Mouse (Mus musculus) embryonic facial prominence, embryonic 11.5 days (tissue): ENCODE data around the gene Rptor. TPM values are rescaled to one million over a fixed set of nuclear protein-coding genes. Genes with fewer than 3 reads are reported as not detected.

Experiments used
- ATAC-seq: fragments of 200-750 bp; cut with Nextera tagmentation; replicated peaks from 2 replicates; pipeline ENCODE4 v1.8.0; 2017; ENCODE audit warnings: low read depth; ENCODE audit not compliant: insufficient number of reproducible peaks, low FRiP score, low TSS enrichment
- DNase-seq: peaks from one replicate; pipeline ENCODE4 v3.0.0-alpha.2; 2015; ENCODE audit warnings: low spot score
- H3K27ac ChIP-seq: fragments of 300-500 bp; sonication (generic); replicated peaks from 2 replicates; pipeline ENCODE4 v1.5.1; 2014; ENCODE audit warnings: mild to moderate bottlenecking, low read depth, low read length, control low read depth
- H3K27me3 ChIP-seq: fragments of 300-500 bp; sonication (generic); 2 replicates; pipeline ENCODE4 v1.6.1; 2014; ENCODE audit warnings: mild to moderate bottlenecking, low read length, moderate library complexity, mixed read lengths; ENCODE audit not compliant: control insufficient read depth, insufficient read depth
- H3K36me3 ChIP-seq: fragments of 300-500 bp; sonication (generic); replicated peaks from 2 replicates; pipeline ENCODE4 v1.6.1; 2014; ENCODE audit warnings: low read depth, mild to moderate bottlenecking, low read length, moderate library complexity, mixed read lengths; ENCODE audit not compliant: control insufficient read depth, insufficient read depth
- H3K4me1 ChIP-seq: fragments of 300-500 bp; sonication (generic); 2 replicates; pipeline ENCODE4 v1.6.1; 2014; ENCODE audit warnings: low read length, mixed read lengths; ENCODE audit not compliant: control insufficient read depth, insufficient read depth
- H3K4me2 ChIP-seq: fragments of 300-500 bp; sonication (generic); 2 replicates; pipeline ENCODE4 v1.6.1; 2014; ENCODE audit warnings: low read depth, mild to moderate bottlenecking, control low read depth, low read length, moderate library complexity
- H3K4me3 ChIP-seq: fragments of 300-500 bp; sonication (generic); 2 replicates; pipeline ENCODE4 v1.5.1; 2014; ENCODE audit warnings: low read depth, low read length, control low read depth
- H3K9ac ChIP-seq: fragments of 300-500 bp; sonication (generic); replicated peaks from 2 replicates; pipeline ENCODE4 v1.6.1; 2014; ENCODE audit warnings: mild to moderate bottlenecking, control low read depth, low read length
- H3K9me3 ChIP-seq: fragments of 300-500 bp; sonication (generic); replicated peaks from 2 replicates; pipeline ENCODE4 v1.6.1; 2016; ENCODE audit warnings: mild to moderate bottlenecking, low read length, inconsistent platforms, mixed read lengths; ENCODE audit not compliant: control insufficient read depth
- WGBS: fragments of 180-500 bp; shearing (Covaris S2); extraction: QIAGEN DNeasy Blood & Tissue Kit; methylation state at CpG from one replicate; pipeline ENCODE4 v1.1.7; 2014; 5-methylcytosine and 5-hydroxymethylcytosine counted together
- polyA plus RNA-seq: library from polyadenylated mRNA; unstranded; fragments of >200 nt; fragmentation: Nextera tagmentation; extraction: Ambion mirVana; gene quantifications from 2 replicates; pipeline ENCODE4 v1.2.1, GENCODE M21; 2014

Rptor gene
- polyA plus RNA-seq, 1 experiment from 2014 or later = 10.1 TPM

DNA sequence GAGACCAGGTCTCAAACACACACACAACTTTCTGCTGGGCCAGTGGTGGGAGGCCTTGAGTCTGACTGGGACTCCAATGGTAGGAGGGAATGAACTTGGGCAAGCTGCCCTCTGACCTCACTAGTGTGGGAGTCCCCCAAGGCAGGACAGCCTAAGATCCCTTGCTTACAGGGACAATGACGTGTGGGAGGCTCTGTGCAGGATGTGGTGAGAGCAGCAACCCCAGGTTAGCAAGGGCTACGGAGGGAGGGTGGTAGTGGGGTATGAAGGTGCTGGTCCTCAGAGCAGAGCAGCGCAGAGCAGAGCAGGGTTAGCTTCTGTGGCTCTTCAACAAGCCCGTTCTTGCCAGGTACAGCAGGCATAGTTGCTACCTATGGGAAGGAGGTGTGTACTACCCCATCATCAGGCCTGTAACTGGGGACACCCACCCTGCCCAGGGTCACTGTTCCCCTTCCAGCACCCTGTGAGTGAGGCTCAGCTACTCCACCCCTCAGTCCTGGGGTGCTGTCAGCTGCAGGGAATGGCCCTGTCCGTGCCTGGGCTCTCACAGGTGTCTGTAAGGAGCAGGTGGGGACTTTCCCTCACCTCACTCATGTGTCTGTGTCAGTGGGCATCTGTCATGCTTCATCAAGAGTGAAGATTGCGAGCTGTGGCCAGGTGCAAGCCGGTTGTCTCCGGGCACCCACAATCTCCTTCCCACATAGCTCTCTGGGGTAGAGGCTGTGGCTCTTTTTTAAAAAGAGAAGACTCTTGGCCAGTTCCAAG, 331.3 kb downstream of the Rptor start:
- H3K4me2 ChIP-seq = no peak overlapping the region
- H3K4me3 ChIP-seq = no peak overlapping the region
- H3K4me1 ChIP-seq = no peaks in the 10 kb centered on the region; the same call in none of the 2 replicates
- no peaks in the 10 kb centered on the region; the same call in 1 of the 2 replicates for H3K9me3 ChIP-seq
- 82% methylated on average over 8 of the region's 8 CpGs for WGBS
- H3K36me3 ChIP-seq = no peaks in the 10 kb centered on the region
- DNase-seq = no peak
- no peak for ATAC-seq
- no peak overlapping the region for H3K9ac ChIP-seq
- H3K27ac ChIP-seq = no peak overlapping the region
- no peaks in the 10 kb centered on the region for H3K27me3 ChIP-seq

DNA sequence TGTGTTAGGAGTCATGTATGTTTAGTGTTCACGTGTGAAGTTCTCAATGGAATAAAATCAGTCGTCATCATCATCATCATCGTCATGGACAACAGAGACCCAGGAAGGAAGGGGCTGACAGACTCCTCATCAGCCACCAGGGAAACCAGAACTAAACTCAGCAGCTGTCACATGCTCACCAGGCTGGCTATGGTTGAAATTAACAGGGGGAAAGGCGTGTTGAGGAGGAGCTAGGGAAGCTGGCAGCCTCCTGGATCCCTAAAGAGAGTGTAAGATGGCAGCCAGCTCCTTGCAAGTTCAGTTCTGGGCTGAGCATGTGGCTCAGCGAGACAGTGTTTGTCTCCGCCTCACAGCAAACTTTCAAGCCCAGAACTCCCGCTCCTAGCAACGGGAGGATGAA, 332.1 kb downstream of the Rptor start:
- no peak for DNase-seq
- Histone ChIP-seq H3K4me2 (no peak overlapping the region), H3K36me3 (no peaks in the 10 kb centered on the region), H3K4me3 (no peak overlapping the region), H3K27ac (no peak overlapping the region), H3K9ac (no peak overlapping the region), H3K27me3 (no peaks in the 10 kb centered on the region), H3K9me3 (no peaks in the 10 kb centered on the region; the same call in 1 of the 2 replicates), H3K4me1 (no peaks in the 10 kb centered on the region; the same call in none of the 2 replicates)
- 79% methylated on average over 8 of the region's 8 CpGs for WGBS
- no peak for ATAC-seq

DNA sequence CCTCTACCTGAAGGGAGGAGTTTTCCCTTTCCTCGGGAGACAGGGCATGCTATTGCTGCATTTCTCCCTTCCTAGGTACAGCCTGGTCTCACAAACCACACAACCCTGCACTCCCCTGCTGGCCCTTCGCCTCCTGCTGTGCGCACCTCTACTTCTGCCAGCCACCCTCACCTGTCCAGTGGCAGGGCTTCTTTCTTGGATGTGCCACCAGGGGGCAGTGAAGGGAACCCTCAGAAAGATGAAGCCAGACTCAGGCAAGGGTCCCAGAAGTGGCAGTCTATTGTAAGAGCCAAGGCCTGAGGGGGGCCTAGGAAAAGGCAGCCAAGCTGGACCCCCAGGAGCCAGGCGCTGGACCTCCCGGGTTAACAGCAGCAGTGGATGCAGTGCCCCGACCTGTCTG, 332.8 kb downstream of the Rptor start:
- ATAC-seq = no peak
- Histone ChIP-seq H3K27ac (no peak overlapping the region), H3K4me1 (no peaks in the 10 kb centered on the region; the same call in none of the 2 replicates), H3K9me3 (no peaks in the 10 kb centered on the region; the same call in 1 of the 2 replicates), H3K4me3 (no peak overlapping the region), H3K9ac (no peak overlapping the region), H3K27me3 (no peaks in the 10 kb centered on the region), H3K36me3 (no peaks in the 10 kb centered on the region), H3K4me2 (no peak overlapping the region)
- DNase-seq = peak; percentile 78
- WGBS = 26% methylated on average over 6 of the region's 6 CpGs

DNA sequence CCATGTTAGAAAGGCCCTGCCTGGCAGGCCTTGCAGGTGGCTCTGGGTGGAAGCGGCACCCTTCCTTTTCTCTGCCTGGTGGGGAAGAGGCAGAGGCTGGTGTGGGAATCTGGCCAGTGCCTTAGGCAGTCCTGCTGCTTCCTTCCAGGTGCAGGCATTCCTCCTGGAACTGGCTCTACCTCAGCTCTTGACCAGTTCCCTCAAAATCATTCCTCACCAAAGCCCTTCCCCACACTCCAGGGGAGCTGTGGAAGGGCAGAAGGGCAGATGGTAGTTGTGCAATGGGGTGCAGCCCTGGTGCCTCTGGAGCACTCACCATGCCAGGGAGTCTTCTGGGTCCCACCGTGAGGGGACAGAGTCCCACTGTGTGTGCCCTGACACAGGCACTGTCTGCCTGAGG, 333.8 kb downstream of the Rptor start:
- no peak for ATAC-seq
- peak overlapping the region; percentile 2; the same call in 1 of the 2 replicates for H3K9ac ChIP-seq
- no peak overlapping the region for H3K4me2 ChIP-seq
- H3K9me3 ChIP-seq = no peaks in the 10 kb centered on the region
- no peak for DNase-seq
- no peaks in the 10 kb centered on the region for H3K36me3 ChIP-seq
- H3K27ac ChIP-seq = no peak overlapping the region
- H3K27me3 ChIP-seq = no peaks in the 10 kb centered on the region
- H3K4me3 ChIP-seq = no peak overlapping the region
- 75% methylated on average over 2 of the region's 2 CpGs for WGBS
- H3K4me1 ChIP-seq = no peaks in the 10 kb centered on the region; the same call in none of the 2 replicates

DNA sequence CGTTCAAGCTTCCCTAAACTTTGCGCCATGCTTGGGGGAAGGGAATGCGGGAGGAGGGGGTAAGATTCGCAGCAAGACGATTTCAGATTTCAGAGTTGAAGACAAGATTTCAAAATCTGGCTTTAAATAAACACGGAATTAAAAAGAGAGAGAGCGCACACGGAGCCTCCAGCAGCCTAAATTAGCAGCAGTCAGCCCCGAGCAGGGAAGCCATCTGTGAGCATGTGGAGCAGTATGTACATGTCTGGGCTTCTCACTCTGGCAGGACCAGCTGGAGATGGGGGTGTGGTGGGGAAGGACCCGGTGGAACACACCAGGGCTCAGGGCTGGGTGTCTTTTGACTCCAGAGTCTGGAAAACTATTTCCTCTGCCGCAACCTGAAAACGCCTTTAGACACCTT, 334.5 kb downstream of the Rptor start:
- Histone ChIP-seq H3K9me3 (no peaks in the 10 kb centered on the region), H3K36me3 (no peaks in the 10 kb centered on the region), H3K9ac (no peak overlapping the region; the same call in 1 of the 2 replicates), H3K4me3 (no peak overlapping the region), H3K27ac (no peak overlapping the region), H3K4me1 (no peaks in the 10 kb centered on the region; the same call in none of the 2 replicates), H3K27me3 (no peaks in the 10 kb centered on the region), H3K4me2 (no peak overlapping the region)
- 48% methylated on average over 12 of the region's 12 CpGs for WGBS
- ATAC-seq = no peak
- DNase-seq = peak; percentile 19

DNA sequence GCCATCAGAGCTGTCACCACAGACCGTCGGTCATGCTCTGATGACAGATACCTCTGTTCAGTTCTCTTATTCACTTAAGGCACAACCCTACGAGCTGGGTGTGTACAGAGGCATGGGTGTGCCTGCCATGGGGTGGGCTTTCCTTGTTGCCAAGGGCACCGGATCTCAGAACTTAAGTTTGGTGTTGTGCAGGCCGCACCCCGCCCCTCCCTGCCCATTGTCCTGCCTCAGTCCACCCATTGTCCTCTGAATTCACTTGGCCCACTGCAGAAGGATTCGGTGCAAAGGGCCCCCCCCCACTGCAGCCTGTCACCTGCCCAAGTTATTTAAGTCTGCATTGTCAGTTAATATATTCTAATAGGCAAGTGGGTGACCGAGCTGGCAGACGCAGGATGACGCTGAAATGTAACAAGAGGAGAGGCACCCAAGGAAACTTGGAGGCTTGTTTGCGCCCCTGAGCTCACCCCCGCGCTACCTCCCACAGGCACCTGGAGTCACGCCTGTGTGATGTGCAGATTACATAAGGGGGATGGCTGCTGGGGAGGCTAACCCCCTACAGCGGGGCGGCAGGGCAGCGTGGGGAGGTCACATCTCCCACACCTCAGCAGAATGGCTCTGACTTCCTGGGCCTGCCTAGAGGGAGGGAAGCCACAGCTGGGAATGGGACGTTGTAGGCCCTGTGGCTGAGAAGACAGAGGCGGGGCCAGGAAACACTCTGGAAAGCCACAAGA, 335.2 kb downstream of the Rptor start:
- H3K4me1 ChIP-seq = no peaks in the 10 kb centered on the region; the same call in none of the 2 replicates
- DNase-seq (no peak), ATAC-seq (no peak)
- no peak overlapping the region for H3K4me3 ChIP-seq
- no peaks in the 10 kb centered on the region for H3K36me3 ChIP-seq
- 60% methylated on average over 19 of the region's 19 CpGs for WGBS
- H3K27me3 ChIP-seq = no peaks in the 10 kb centered on the region
- no peak overlapping the region for H3K27ac ChIP-seq
- no peak overlapping the region for H3K4me2 ChIP-seq
- H3K9ac ChIP-seq = no peak overlapping the region
- H3K9me3 ChIP-seq = no peaks in the 10 kb centered on the region

DNA sequence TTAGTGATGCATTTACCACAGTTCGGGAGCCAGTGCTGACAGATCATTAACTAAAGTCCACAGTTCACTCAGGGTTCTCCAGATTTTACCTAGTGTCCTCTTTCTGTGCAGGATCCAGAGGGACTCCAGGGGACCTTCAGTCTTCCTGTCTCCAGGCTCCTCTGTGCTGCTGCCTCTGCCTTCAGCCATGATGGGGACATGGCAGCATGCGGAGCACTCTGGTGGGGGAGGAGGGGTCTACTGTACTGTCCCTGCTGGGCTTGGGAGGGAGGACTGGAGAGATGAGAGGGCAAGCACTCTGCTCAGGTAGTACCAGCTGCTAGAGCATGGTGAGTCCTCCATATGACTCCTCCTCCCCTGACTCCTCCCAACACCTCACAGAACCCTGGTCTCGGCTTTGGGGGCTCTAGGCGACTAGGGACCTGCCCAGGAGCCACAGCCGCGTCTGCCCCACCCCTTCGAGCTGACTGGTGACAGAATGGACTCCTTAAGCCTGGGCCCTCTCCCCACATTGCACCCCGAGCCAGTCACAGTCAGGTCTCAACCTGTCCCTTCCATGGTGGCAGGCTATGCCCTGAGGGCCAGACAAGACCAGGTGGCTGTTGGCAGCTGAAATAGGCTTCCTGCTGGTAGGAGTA, 336.5 kb downstream of the Rptor start:
- Histone ChIP-seq H3K36me3 (no peaks in the 10 kb centered on the region), H3K27ac (no peak overlapping the region), H3K4me3 (no peak overlapping the region), H3K4me1 (no peaks in the 10 kb centered on the region; the same call in none of the 2 replicates), H3K4me2 (no peak overlapping the region), H3K27me3 (no peaks in the 10 kb centered on the region), H3K9me3 (no peaks in the 10 kb centered on the region), H3K9ac (no peak overlapping the region; the same call in 1 of the 2 replicates)
- WGBS = 54% methylated on average over 8 of the region's 8 CpGs
- no peak for ATAC-seq
- DNase-seq = no peak
